Mouse (Mus musculus) midbrain, embryonic 10.5 days (tissue): Measurements from ENCODE around the gene Serpina16. TPM values are rescaled to one million over a fixed set of nuclear protein-coding genes. Genes with fewer than 3 reads are reported as not detected.

ENCODE experiments used
- DNase-seq: peaks from one replicate; pipeline ENCODE4 v3.0.0-alpha.2; 2017; ENCODE audit warnings: low spot score
- H3K27ac ChIP-seq: fragments of 300-500 bp; sonication (generic); replicated peaks from 2 replicates; pipeline ENCODE4 v1.5.1; 2016; ENCODE audit warnings: mild to moderate bottlenecking
- H3K27me3 ChIP-seq: fragments of 300-500 bp; sonication (generic); 2 replicates; pipeline ENCODE4 v1.6.1; 2016; ENCODE audit warnings: low read depth, mild to moderate bottlenecking; ENCODE audit not compliant: poor library complexity, severe bottlenecking
- H3K36me3 ChIP-seq: fragments of 300-500 bp; sonication (generic); 2 replicates; pipeline ENCODE4 v1.6.1; 2016; ENCODE audit warnings: mild to moderate bottlenecking, moderate library complexity
- H3K4me1 ChIP-seq: fragments of 300-500 bp; sonication (generic); 2 replicates; pipeline ENCODE4 v1.6.1; 2016
- H3K4me3 ChIP-seq: fragments of 300-500 bp; sonication (generic); 2 replicates; pipeline ENCODE4 v1.5.1; 2016; ENCODE audit warnings: mild to moderate bottlenecking, moderate library complexity
- H3K9me3 ChIP-seq: fragments of 300-500 bp; sonication (generic); replicated peaks from 2 replicates; pipeline ENCODE4 v1.6.1; 2016; ENCODE audit warnings: mild to moderate bottlenecking
- WGBS: fragments of 180-500 bp; shearing (Covaris S2); methylation state at CpG from one replicate; pipeline ENCODE4 v1.1.7; 2016; 5-methylcytosine and 5-hydroxymethylcytosine counted together
- polyA plus RNA-seq: library from polyadenylated mRNA; unstranded; fragments of >200 nt; fragmentation: Nextera tagmentation; extraction: Ambion mirVana; gene quantifications from 2 replicates; pipeline ENCODE4 v1.2.1, GENCODE M21; 2016

The Serpina16 gene
- not detected in 2 replicates for polyA plus RNA-seq

DNA sequence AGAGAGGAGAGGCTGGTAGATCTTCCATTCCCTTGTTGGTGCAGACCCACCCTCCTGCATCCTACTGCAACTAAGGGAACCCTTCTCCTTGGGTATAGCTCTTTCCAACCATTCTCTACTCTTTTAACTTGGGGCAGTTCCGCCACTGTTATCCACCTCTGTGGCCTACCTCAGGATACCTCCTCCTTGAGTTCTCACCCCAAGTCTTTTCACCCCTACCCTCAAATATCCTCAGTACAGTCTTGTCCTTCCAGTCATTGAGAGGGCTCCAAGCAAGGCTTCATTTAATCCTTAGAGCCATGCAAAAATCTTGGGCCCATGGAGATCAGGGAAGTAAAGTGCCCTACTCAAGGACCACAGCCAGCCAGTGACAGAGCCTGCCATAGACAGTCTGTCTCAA, at the start of gene Serpina16:
Gene Serpina16 (minus strand): TSS at position 101 of the 400 bp plus-strand sequence.
- 100% methylated on average over 1 of the region's 1 CpGs for WGBS
- H3K27ac ChIP-seq, result no peak within 1 kb of the TSS
- H3K4me1 ChIP-seq, result no peaks in the 10 kb centered on the region
- H3K9me3 ChIP-seq, result no peaks in the 10 kb centered on the region
- no peak within 1 kb of the TSS for H3K4me3 ChIP-seq
- DNase-seq, result no peak
- H3K27me3 ChIP-seq, result no peaks in the 10 kb centered on the region
- H3K36me3 ChIP-seq, result no peaks in the 10 kb centered on the region

DNA sequence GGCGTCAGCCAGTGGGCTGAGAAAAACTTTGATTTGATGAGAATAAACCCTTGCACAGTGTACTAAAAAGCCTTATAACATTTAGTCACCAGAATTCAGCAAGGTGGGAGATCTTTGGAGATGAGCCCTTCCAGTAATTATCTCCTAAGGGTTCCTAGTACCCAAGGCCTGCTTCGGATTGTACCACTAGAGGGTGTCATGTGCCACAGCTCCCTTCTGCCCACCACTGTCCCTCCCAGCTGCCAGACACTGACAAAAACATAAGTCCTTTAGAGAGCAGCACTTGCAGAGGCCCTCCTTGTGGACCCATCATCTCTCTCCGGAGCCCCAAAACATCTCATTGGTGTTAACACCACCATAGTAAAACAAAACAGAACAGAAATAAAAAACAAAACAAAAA, 35.6 kb upstream of the Serpina16 start:
- Histone ChIP-seq H3K9me3 (0 out of 2 replicates have a peak, but pooled peaks cover 4% of the 10 kb centered on the region), H3K36me3 (no peaks in the 10 kb centered on the region), H3K4me1 (peaks cover 6% of the 10 kb centered on the region), H3K27me3 (no peaks in the 10 kb centered on the region), H3K27ac (no peak overlapping the region), H3K4me3 (no peak overlapping the region)
- WGBS, result 75% methylated on average over 3 of the region's 3 CpGs
- no peak for DNase-seq

DNA sequence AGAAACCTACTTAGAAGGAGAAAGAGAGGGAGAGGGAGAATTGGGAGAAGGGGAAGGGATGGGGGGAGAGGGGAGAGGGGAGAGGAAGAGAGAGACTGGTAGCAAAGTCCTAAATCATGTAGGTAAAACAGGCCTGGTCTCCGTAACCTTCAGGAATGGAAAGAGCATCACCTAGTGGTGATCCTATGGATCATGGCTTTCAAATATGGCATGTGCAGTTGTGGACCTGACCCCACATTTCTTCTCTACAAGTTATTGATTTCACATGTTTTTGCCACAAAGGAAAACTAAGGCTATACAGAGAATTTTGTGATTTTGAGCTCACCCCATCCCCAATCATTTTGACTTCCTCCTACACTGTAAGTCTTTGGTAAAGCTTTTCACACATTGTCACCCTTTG, 34.5 kb upstream of the Serpina16 start:
- WGBS, result 68% methylated on average over 1 of the region's 1 CpGs
- H3K4me3 ChIP-seq, result no peak overlapping the region
- no peak overlapping the region for H3K27ac ChIP-seq

DNA sequence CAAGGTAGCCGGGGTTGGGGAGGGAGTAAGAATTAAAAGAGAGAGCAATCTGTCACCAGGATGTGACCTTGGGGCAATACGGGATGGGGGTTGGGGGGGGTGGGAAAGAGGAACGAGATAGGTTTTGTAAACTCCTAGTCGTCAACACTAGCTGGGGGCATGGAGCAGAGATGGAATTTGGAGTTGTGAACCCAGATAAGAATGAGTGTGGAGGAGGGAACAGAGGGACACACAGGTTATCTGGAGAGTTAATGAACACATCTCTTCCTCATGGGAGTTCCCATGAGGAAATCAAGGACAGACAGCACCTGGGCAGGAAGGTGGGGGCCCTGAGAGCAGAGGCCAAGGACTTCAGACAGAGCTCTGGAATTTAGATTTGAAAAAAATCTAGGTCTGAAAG, 30.2 kb upstream of the Serpina16 start:
- Histone ChIP-seq H3K4me3 (no peak overlapping the region), H3K27me3 (no peaks in the 10 kb centered on the region), H3K27ac (no peak overlapping the region), H3K36me3 (no peaks in the 10 kb centered on the region), H3K4me1 (peaks cover 6% of the 10 kb centered on the region), H3K9me3 (0 out of 2 replicates have a peak, but pooled peaks cover 3% of the 10 kb centered on the region)
- WGBS, result 83% methylated on average over 4 of the region's 4 CpGs
- DNase-seq, result no peak

More for the DNA sequence above, 34.5 kb upstream of the Serpina16 start:
- DNase-seq, result no peak
- Histone ChIP-seq H3K27me3 (no peaks in the 10 kb centered on the region), H3K4me1 (peaks cover 6% of the 10 kb centered on the region), H3K36me3 (no peaks in the 10 kb centered on the region), H3K9me3 (0 out of 2 replicates have a peak, but pooled peaks cover 1% of the 10 kb centered on the region)

DNA sequence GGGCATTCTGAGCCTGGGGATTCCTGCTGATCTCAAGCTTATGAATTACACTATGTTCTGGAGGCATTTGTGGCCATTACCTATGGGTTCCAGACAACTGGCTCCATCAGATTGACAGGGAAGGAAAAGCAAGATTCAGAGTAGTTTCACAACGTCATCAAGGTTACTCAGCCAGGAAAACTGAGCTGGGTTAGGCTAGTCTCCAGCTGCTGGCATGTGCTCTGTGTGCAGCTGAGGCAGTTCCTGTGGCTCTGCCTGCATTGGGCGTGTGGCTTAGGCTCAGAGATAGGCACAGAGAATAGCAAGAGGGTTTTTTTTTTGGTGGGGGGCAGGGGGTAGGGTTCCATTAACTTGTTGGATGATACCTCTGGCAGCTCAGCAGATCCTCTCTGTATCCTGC, 29.6 kb upstream of the Serpina16 start:
- WGBS, result 77% methylated on average over 2 of the region's 2 CpGs

DNA sequence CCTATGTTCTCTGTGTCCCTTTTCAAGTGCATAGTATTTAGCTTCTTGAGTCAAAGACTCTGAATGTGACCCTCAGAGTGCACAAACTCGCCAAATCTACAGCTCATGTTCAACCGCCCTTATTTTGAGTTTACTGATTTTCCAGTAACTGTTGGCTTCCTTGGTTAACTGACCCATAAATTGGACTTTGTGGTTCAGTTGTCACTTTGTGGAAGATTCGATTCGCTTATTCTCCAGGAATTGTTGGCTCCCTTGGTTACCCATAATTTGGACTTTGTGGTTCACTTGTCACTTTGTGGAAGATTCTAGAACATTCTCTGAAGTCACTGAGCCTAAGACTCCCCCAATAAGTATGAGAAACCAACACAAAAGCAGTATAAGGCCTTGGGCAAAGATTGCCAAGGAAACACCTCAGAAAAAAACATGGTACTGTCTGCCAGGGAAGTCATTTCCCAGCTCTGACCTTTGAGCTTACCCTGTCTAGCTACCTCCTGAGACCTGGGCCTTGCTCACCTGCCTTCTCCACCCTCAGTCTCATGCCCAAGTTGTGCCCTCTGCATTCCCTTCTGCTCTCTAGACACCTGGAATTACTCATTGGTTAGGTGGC, 24.3 kb upstream of the Serpina16 start:
- 0 out of 2 replicates have a peak, but pooled peaks cover 3% of the 10 kb centered on the region for H3K9me3 ChIP-seq
- H3K36me3 ChIP-seq, result no peaks in the 10 kb centered on the region
- no peaks in the 10 kb centered on the region for H3K27me3 ChIP-seq
- no peak overlapping the region for H3K27ac ChIP-seq
- no peaks in the 10 kb centered on the region for H3K4me1 ChIP-seq
- WGBS, result 90% methylated on average over 4 of the region's 4 CpGs
- no peak for DNase-seq
- no peak overlapping the region for H3K4me3 ChIP-seq

More for the DNA sequence above, 29.6 kb upstream of the Serpina16 start:
- Histone ChIP-seq H3K27ac (no peak overlapping the region), H3K4me3 (no peak overlapping the region), H3K4me1 (peaks cover 6% of the 10 kb centered on the region), H3K27me3 (no peaks in the 10 kb centered on the region), H3K9me3 (0 out of 2 replicates have a peak, but pooled peaks cover 3% of the 10 kb centered on the region), H3K36me3 (no peaks in the 10 kb centered on the region)
- DNase-seq, result no peak

DNA sequence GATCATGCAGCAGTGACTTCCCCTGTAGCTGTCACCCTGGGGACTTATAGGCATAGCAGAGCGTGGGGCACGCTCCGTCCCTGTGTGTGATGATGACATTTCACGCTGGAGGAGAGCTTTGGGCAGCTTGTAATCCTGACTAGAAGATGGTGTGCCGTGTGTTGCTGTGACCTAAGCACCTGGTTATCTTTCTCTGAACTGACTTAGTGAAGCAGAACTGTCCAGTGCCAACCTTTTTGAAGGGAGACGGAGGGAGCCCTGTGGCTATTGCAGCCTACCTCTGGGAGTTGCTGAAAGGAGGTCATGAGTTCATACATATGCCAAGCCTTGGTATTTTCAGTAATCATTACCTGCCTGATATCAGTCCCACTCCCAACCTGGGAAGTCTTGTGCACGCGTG, 19.5 kb upstream of the Serpina16 start, which contains the start of gene Serpina1f:
Gene Serpina1f (minus strand): TSS at position 101 of the 400 bp plus-strand sequence.
- no peaks in the 10 kb centered on the region for H3K4me1 ChIP-seq
- no peak within 1 kb of the TSS for H3K27ac ChIP-seq
- no peak for DNase-seq
- no peaks in the 10 kb centered on the region for H3K27me3 ChIP-seq
- no peaks in the 10 kb centered on the region for H3K9me3 ChIP-seq
- H3K4me3 ChIP-seq, result no peak within 1 kb of the TSS
- H3K36me3 ChIP-seq, result no peaks in the 10 kb centered on the region
- WGBS, result 89% methylated on average over 8 of the region's 8 CpGs

DNA sequence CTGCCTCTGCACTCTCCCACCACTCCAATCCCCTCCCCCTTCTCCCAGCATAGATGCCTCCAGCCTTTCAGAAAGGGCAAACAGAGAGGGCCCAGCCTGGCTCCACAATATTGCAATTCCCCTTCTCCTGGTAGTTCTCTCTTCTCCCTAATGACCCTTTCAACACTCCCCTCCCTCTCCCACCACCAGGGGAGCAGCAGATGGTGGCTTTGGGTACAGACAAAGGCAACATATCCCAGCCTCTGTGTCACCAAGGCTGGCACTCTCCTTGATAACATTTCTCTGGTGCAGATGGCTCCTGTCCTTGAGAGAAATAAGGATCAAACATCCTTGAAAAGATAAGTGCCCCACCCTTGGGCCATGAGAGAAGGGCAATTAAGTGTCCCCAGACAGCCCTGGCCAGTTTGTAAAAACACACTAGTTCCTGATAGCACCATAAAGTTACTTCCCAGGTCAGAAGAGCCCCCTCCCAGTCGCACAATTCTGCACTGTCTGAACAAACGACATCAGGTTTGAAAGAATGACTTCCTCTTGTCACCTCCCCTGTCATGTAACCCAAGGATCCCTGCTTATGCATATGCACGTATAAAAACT, 12.4 kb upstream of the Serpina16 start:
- H3K36me3 ChIP-seq, result no peaks in the 10 kb centered on the region
- no peak overlapping the region for H3K4me3 ChIP-seq
- no peaks in the 10 kb centered on the region for H3K27me3 ChIP-seq
- WGBS, result 82% methylated on average over 3 of the region's 3 CpGs
- no peak for DNase-seq
- H3K4me1 ChIP-seq, result no peaks in the 10 kb centered on the region
- H3K27ac ChIP-seq, result no peak overlapping the region
- no peaks in the 10 kb centered on the region for H3K9me3 ChIP-seq

DNA sequence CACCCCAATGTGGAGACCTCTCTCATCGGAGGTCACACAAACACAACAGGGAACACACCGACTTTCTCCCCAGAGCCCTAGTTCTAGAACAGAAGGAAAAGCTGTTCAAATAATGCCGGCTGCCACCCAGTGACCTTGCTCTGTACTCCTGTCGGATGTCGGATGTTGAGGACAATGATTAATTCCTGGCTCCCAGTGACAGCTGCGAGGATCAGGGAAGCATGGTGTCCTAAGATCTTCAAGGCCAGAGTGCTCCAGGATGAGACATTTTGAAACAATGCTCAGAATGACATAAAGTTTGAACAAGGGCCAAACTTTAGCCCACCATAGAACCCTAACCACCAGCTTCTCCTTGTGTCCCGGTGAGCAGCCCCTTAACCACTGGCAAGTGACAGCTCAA, 11.1 kb upstream of the Serpina16 start:
- Histone ChIP-seq H3K4me1 (no peaks in the 10 kb centered on the region), H3K27me3 (no peaks in the 10 kb centered on the region), H3K9me3 (no peaks in the 10 kb centered on the region), H3K27ac (no peak overlapping the region), H3K4me3 (no peak overlapping the region), H3K36me3 (no peaks in the 10 kb centered on the region)
- 71% methylated on average over 7 of the region's 7 CpGs for WGBS
- no peak for DNase-seq

DNA sequence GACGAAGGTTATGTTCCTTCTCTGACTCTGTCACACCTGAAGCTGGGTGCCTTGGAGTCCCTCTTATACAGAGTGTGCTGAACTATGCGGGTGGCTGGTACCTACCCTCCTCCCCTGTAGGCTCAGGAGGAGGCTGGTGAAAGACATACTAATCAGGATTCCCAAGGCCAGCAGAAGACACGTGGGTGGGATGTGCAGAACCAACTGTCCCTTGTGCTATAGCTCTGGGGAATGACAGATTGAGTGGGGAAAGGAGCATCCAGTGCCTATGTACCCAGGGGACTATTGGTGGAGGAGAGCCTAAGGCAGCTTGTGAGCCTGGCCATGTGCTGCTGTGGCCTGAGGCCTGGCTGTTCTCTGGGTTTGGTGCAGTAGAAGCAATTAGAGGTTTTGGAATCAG, 10.1 kb upstream of the Serpina16 start:
- WGBS, result 78% methylated on average over 3 of the region's 3 CpGs
- no peak overlapping the region for H3K4me3 ChIP-seq
- no peaks in the 10 kb centered on the region for H3K9me3 ChIP-seq
- H3K27me3 ChIP-seq, result no peaks in the 10 kb centered on the region
- H3K4me1 ChIP-seq, result no peaks in the 10 kb centered on the region
- no peak overlapping the region for H3K27ac ChIP-seq
- H3K36me3 ChIP-seq, result no peaks in the 10 kb centered on the region
- DNase-seq, result no peak

DNA sequence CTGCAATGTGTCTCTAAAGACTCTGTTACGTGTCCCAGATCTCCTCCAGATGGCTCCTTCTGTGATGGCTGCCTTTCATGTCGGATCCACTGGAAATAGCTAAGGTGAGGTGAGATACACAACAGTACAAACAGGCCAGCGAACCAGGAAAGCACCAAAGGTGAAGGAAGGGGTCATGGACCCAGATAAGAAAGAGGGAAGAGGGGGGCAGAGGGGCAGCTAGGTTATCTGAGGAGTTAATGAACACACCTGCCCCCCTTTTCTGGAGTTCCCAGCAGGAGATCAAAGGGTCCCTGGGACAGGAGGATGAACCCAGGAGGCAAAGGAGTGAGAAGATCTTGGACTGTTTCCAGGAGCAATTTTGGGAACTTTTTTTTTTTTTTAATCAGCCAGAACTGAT, 9.4 kb upstream of the Serpina16 start:
- WGBS, result 91% methylated on average over 3 of the region's 3 CpGs
- no peaks in the 10 kb centered on the region for H3K36me3 ChIP-seq
- H3K9me3 ChIP-seq, result no peaks in the 10 kb centered on the region
- no peaks in the 10 kb centered on the region for H3K27me3 ChIP-seq
- H3K27ac ChIP-seq, result no peak overlapping the region
- H3K4me1 ChIP-seq, result no peaks in the 10 kb centered on the region
- DNase-seq, result no peak
- no peak overlapping the region for H3K4me3 ChIP-seq

DNA sequence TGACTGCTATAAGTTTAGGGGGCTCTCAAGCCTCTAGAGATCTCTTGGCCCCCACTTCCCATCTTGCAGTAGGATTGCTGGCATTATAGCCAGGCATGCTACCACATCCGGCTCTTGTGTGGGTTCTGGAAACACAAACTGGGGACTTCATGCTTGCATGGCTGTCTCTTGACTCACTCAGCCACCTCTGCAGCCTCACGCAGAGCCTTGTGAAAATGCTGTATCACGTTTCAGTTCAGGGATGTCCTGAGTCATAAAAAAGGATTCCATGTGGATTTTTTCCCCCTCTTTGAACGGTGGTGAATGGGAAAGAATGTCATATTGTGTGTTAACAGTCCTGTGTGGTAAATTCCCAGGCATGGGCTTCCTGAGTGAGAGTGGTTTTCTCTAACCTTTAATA, 7.8 kb upstream of the Serpina16 start:
- Histone ChIP-seq H3K9me3 (no peaks in the 10 kb centered on the region), H3K27ac (no peak overlapping the region), H3K27me3 (no peaks in the 10 kb centered on the region), H3K4me1 (no peaks in the 10 kb centered on the region), H3K4me3 (no peak overlapping the region), H3K36me3 (no peaks in the 10 kb centered on the region)
- WGBS, result 76% methylated on average over 4 of the region's 4 CpGs
- DNase-seq, result no peak

DNA sequence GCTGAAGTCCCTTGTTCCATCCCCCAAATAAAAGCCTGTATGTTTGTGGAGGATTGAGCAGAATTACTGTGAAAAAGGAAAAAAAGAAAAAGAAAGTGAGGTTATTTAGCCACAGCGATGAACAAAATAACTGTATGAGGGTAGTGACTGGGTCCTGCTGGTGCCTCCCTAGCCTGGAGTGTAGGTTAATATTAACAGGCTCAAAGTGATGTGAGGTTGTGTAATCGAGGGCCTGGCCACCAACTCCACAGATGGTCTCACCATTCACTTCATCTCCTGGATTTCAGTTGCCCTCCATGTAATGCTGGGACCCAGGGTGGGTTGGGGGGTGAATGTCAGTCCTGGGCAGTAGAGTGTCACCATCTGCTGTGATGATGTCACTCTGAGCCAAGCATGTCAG, 5.8 kb upstream of the Serpina16 start:
- Histone ChIP-seq H3K9me3 (no peaks in the 10 kb centered on the region), H3K4me1 (no peaks in the 10 kb centered on the region), H3K4me3 (no peak overlapping the region), H3K27me3 (no peaks in the 10 kb centered on the region), H3K27ac (no peak overlapping the region), H3K36me3 (no peaks in the 10 kb centered on the region)
- 88% methylated on average over 2 of the region's 2 CpGs for WGBS
- no peak for DNase-seq
